Mouse (Mus musculus) lung, embryonic 16.5 days (tissue): ENCODE measurements at regions not wholly inside any gene's neighbourhood (a gene's known extent, or its start where the extent isn't known, plus 50 kb on each side); places are given as distances from the start of the nearest gene placed in this dataset.

ENCODE experiments used
- ATAC-seq: fragments of 200-750 bp; cut with Nextera tagmentation; 2 replicates; pipeline ENCODE4 v1.8.0; 2017; ENCODE audit warnings: low read depth, mild to moderate bottlenecking, moderate library complexity
- H3K27ac ChIP-seq: fragments of 300-500 bp; sonication (generic); 2 replicates; pipeline ENCODE4 v1.5.1; 2014; ENCODE audit warnings: mild to moderate bottlenecking, control low read depth, low read length
- H3K27me3 ChIP-seq: fragments of 300-500 bp; sonication (generic); 2 replicates; pipeline ENCODE4 v1.6.1; 2014; ENCODE audit warnings: low read depth, low read length, mixed read lengths; ENCODE audit not compliant: control insufficient read depth, insufficient read depth
- H3K36me3 ChIP-seq: fragments of 300-500 bp; sonication (generic); 2 replicates; pipeline ENCODE4 v1.6.1; 2014; ENCODE audit warnings: low read length; ENCODE audit not compliant: control insufficient read depth, insufficient read depth
- H3K4me1 ChIP-seq: fragments of 300-500 bp; sonication (generic); replicated peaks from 2 replicates; pipeline ENCODE4 v1.6.1; 2014; ENCODE audit warnings: low read length, mixed read lengths; ENCODE audit not compliant: control insufficient read depth, insufficient read depth
- H3K4me2 ChIP-seq: fragments of 300-500 bp; sonication (generic); 2 replicates; pipeline ENCODE4 v1.6.1; 2014; ENCODE audit warnings: low read depth, low read length, control low read depth
- H3K4me3 ChIP-seq: fragments of 300-500 bp; sonication (generic); 2 replicates; pipeline ENCODE4 v1.5.1; 2014; ENCODE audit warnings: mild to moderate bottlenecking, low read length, control low read depth
- H3K9ac ChIP-seq: fragments of 300-500 bp; sonication (generic); 2 replicates; pipeline ENCODE4 v1.6.1; 2014; ENCODE audit warnings: low read length, control low read depth
- H3K9me3 ChIP-seq: fragments of 300-500 bp; sonication (generic); 2 replicates; pipeline ENCODE4 v1.6.1; 2016; ENCODE audit warnings: low read length; ENCODE audit not compliant: control insufficient read depth
- WGBS: fragments of 180-500 bp; shearing (Covaris S2); extraction: QIAGEN DNeasy Blood & Tissue Kit; methylation state at CpG from one replicate; pipeline ENCODE4 v1.1.7; 2014; 5-methylcytosine and 5-hydroxymethylcytosine counted together

GRCm38 (mm10) chr11:52565457-52565856 is 169.2 kb downstream of the 9530068E07Rik start:
- peak; percentile 94 for ATAC-seq
- Histone ChIP-seq H3K4me1 (peaks cover 10% of the 10 kb centered on the region; the same call in 1 of the 2 replicates), H3K4me2 (no peak overlapping the region), H3K9me3 (no peaks in the 10 kb centered on the region), H3K4me3 (no peak overlapping the region), H3K9ac (no peak overlapping the region), H3K27me3 (no peaks in the 10 kb centered on the region), H3K27ac (peak overlapping the region; percentile 60), H3K36me3 (no peaks in the 10 kb centered on the region)
- 8% methylated on average over 1 of the region's 1 CpGs for WGBS

- H3K9me3 ChIP-seq: no peaks in the 10 kb centered on the region
- WGBS: 62% methylated on average over 9 of the region's 9 CpGs
- no peak overlapping the region for H3K4me3 ChIP-seq
- no peak overlapping the region for H3K9ac ChIP-seq
- H3K27me3 ChIP-seq: no peaks in the 10 kb centered on the region
- H3K27ac ChIP-seq: peak overlapping the region; percentile 51; the same call in 1 of the 2 replicates
- H3K36me3 ChIP-seq: no peaks in the 10 kb centered on the region
- ATAC-seq: no peak
- H3K4me2 ChIP-seq: no peak overlapping the region
- H3K4me1 ChIP-seq: peaks cover 9% of the 10 kb centered on the region; the same call in 1 of the 2 replicates
These were observed 169.8 kb downstream of the 9530068E07Rik start for GRCm38 (mm10) chr11:52566026-52566425.

GRCm38 (mm10) chr11:52567945-52568687 is 171.9 kb downstream of the 9530068E07Rik start:
- H3K9me3 ChIP-seq: no peaks in the 10 kb centered on the region
- H3K27me3 ChIP-seq: no peaks in the 10 kb centered on the region
- 76% methylated on average over 13 of the region's 13 CpGs for WGBS

GRCm38 (mm10) chr11:52568794-52569193 is 172.6 kb downstream of the 9530068E07Rik start:
- Histone ChIP-seq H3K4me2 (no peak overlapping the region), H3K4me3 (no peak overlapping the region), H3K27me3 (no peaks in the 10 kb centered on the region), H3K27ac (no peak overlapping the region), H3K9me3 (no peaks in the 10 kb centered on the region), H3K9ac (no peak overlapping the region), H3K36me3 (no peaks in the 10 kb centered on the region), H3K4me1 (0 out of 2 replicates have a peak, but pooled peaks cover 4% of the 10 kb centered on the region)
- 25% methylated on average over 1 of the region's 1 CpGs for WGBS
- ATAC-seq: no peak

More at GRCm38 (mm10) chr11:52567945-52568687, 171.9 kb downstream of the 9530068E07Rik start:
- Histone ChIP-seq H3K4me1 (0 out of 2 replicates have a peak, but pooled peaks cover 4% of the 10 kb centered on the region), H3K36me3 (no peaks in the 10 kb centered on the region), H3K27ac (no peak overlapping the region), H3K4me2 (no peak overlapping the region), H3K4me3 (no peak overlapping the region), H3K9ac (no peak overlapping the region)
- ATAC-seq: no peak

- Histone ChIP-seq H3K9me3 (no peaks in the 10 kb centered on the region), H3K27ac (no peak overlapping the region), H3K27me3 (no peaks in the 10 kb centered on the region), H3K36me3 (no peaks in the 10 kb centered on the region), H3K9ac (no peak overlapping the region), H3K4me2 (no peak overlapping the region), H3K4me3 (no peak overlapping the region), H3K4me1 (0 out of 2 replicates have a peak, but pooled peaks cover 4% of the 10 kb centered on the region)
- ATAC-seq: no peak
- 71% methylated on average over 10 of the region's 10 CpGs for WGBS
These were observed 173.5 kb downstream of the 9530068E07Rik start for GRCm38 (mm10) chr11:52569759-52570158.

GRCm38 (mm10) chr11:52578471-52578870 is 182.2 kb downstream of the 9530068E07Rik start:
- WGBS: 31% methylated on average over 9 of the region's 9 CpGs
- H3K27me3 ChIP-seq: no peaks in the 10 kb centered on the region
- no peaks in the 10 kb centered on the region for H3K36me3 ChIP-seq
- H3K4me2 ChIP-seq: no peak overlapping the region
- no peak overlapping the region for H3K27ac ChIP-seq
- no peak overlapping the region for H3K4me3 ChIP-seq
- H3K9ac ChIP-seq: no peak overlapping the region
- H3K4me1 ChIP-seq: no peaks in the 10 kb centered on the region; the same call in 1 of the 2 replicates
- no peaks in the 10 kb centered on the region for H3K9me3 ChIP-seq
- no peak for ATAC-seq

GRCm38 (mm10) chr11:52579764-52580377 is 183.6 kb downstream of the 9530068E07Rik start:
- Histone ChIP-seq H3K27me3 (no peaks in the 10 kb centered on the region), H3K4me3 (no peak overlapping the region), H3K4me1 (no peaks in the 10 kb centered on the region; the same call in 1 of the 2 replicates), H3K36me3 (no peaks in the 10 kb centered on the region), H3K27ac (no peak overlapping the region; the same call in 1 of the 2 replicates), H3K9ac (no peak overlapping the region), H3K4me2 (0 out of 2 replicates have a peak overlapping the region, but pooled peaks have one; percentile 3), H3K9me3 (no peaks in the 10 kb centered on the region)
- 68% methylated on average over 13 of the region's 13 CpGs for WGBS
- peak; percentile 61 for ATAC-seq

GRCm38 (mm10) chr11:52591596-52592180 is 172.7 kb upstream of the Fstl4 start:
- WGBS: 54% methylated on average over 9 of the region's 9 CpGs
- H3K36me3 ChIP-seq: no peaks in the 10 kb centered on the region
- H3K9ac ChIP-seq: no peak overlapping the region
- no peak overlapping the region for H3K27ac ChIP-seq
- no peaks in the 10 kb centered on the region for H3K9me3 ChIP-seq
- no peak overlapping the region for H3K4me2 ChIP-seq
- ATAC-seq: no peak
- no peaks in the 10 kb centered on the region for H3K4me1 ChIP-seq
- no peak overlapping the region for H3K4me3 ChIP-seq
- no peaks in the 10 kb centered on the region for H3K27me3 ChIP-seq

GRCm38 (mm10) chr11:52594092-52594491 is 170.3 kb upstream of the Fstl4 start:
- Histone ChIP-seq H3K27ac (no peak overlapping the region), H3K4me3 (no peak overlapping the region), H3K36me3 (no peaks in the 10 kb centered on the region), H3K27me3 (no peaks in the 10 kb centered on the region), H3K9me3 (no peaks in the 10 kb centered on the region; the same call in 1 of the 2 replicates), H3K4me2 (no peak overlapping the region), H3K4me1 (no peaks in the 10 kb centered on the region), H3K9ac (no peak overlapping the region)
- 82% methylated on average over 4 of the region's 4 CpGs for WGBS
- no peak for ATAC-seq
